Mouse (Mus musculus) heart, embryonic 13.5 days (tissue): ENCODE results near the gene Gmppb. TPM values are rescaled to one million over a fixed set of nuclear protein-coding genes. Genes with fewer than 3 reads are reported as not detected.

Experiments
- ATAC-seq: fragments of 200-750 bp; cut with Nextera tagmentation; 2 replicates; pipeline ENCODE4 v1.8.0; 2017; ENCODE audit warnings: moderate TSS enrichment; ENCODE audit not compliant: insufficient number of reproducible peaks, low FRiP score, low TSS enrichment; ENCODE audit errors: extremely low read depth
- H3K27ac ChIP-seq: fragments of 300-500 bp; sonication (generic); replicated peaks from 2 replicates; pipeline ENCODE4 v1.5.1; 2015; ENCODE audit warnings: moderate library complexity, mild to moderate bottlenecking, inconsistent platforms
- H3K27me3 ChIP-seq: fragments of 300-500 bp; sonication (generic); replicated peaks from 2 replicates; pipeline ENCODE4 v1.6.1; 2015; ENCODE audit warnings: mild to moderate bottlenecking, inconsistent platforms
- H3K36me3 ChIP-seq: fragments of 300-500 bp; sonication (generic); 2 replicates; pipeline ENCODE4 v1.6.1; 2015; ENCODE audit warnings: mild to moderate bottlenecking, inconsistent platforms
- H3K4me1 ChIP-seq: fragments of 300-500 bp; sonication (generic); 2 replicates; pipeline ENCODE4 v1.6.1; 2015; ENCODE audit warnings: inconsistent platforms
- H3K4me2 ChIP-seq: fragments of 300-500 bp; sonication (generic); 2 replicates; pipeline ENCODE4 v1.6.1; 2015; ENCODE audit warnings: inconsistent platforms, mild to moderate bottlenecking, moderate library complexity
- H3K4me3 ChIP-seq: fragments of 300-500 bp; sonication (generic); 2 replicates; pipeline ENCODE4 v1.5.1; 2015; ENCODE audit warnings: moderate library complexity, mild to moderate bottlenecking, inconsistent platforms
- H3K9ac ChIP-seq: fragments of 300-500 bp; sonication (generic); 2 replicates; pipeline ENCODE4 v1.6.1; 2015; ENCODE audit warnings: inconsistent platforms, mild to moderate bottlenecking, moderate library complexity
- H3K9me3 ChIP-seq: fragments of 300-500 bp; sonication (generic); 2 replicates; pipeline ENCODE4 v1.6.1; 2016; ENCODE audit warnings: inconsistent platforms
- WGBS: fragments of 180-500 bp; shearing (Covaris S2); methylation state at CpG from one replicate; pipeline ENCODE4 v1.1.7; 2015; ENCODE audit warnings: mixed read lengths; 5-methylcytosine and 5-hydroxymethylcytosine counted together
- polyA plus RNA-seq: library from polyadenylated mRNA; unstranded; fragments of >200 nt; fragmentation: Nextera tagmentation; extraction: Ambion mirVana; gene quantifications from 2 replicates; pipeline ENCODE4 v1.2.1, GENCODE M21; 2015

Gene Gmppb
- polyA plus RNA-seq, 1 experiment from 2014 or later: 21.4 TPM

DNA sequence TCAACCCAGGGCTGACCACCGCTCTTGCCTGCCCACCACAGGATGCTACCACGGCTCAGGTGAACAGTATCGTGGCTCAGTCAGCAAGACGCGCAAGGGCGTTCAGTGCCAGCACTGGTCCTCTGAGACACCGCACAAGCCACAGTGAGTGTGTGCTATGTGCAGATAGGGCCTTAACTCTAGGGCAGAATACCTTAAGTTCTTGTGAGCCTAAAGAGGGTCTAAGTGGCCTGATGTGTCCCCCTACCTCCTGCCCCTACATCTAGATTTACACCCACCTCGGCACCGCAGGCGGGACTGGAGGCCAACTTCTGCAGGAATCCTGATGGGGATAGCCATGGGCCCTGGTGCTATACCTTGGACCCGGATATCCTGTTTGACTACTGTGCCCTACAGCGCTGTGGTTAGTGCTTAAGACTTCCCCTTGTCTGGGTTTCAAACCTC lies 34.0 kb downstream of the Gmppb start, which contains the start of gene Rnf123:
Gene Rnf123, minus strand, starts transcription at position 359 of the 444 bp plus-strand sequence.
- H3K36me3 ChIP-seq: peaks cover 41% of the 10 kb centered on the region
- peaks cover 45% of the 10 kb centered on the region for H3K27me3 ChIP-seq
- peak within 1 kb of the TSS; percentile 32 for H3K4me3 ChIP-seq
- H3K9ac ChIP-seq: peak within 1 kb of the TSS; percentile 58
- ATAC-seq: no peak
- H3K9me3 ChIP-seq: no peaks in the 10 kb centered on the region
- no peak within 1 kb of the TSS for H3K27ac ChIP-seq
- H3K4me2 ChIP-seq: peak within 1 kb of the TSS; percentile 59
- WGBS: 32% methylated on average over 12 of the region's 12 CpGs
- peaks cover 44% of the 10 kb centered on the region for H3K4me1 ChIP-seq

DNA sequence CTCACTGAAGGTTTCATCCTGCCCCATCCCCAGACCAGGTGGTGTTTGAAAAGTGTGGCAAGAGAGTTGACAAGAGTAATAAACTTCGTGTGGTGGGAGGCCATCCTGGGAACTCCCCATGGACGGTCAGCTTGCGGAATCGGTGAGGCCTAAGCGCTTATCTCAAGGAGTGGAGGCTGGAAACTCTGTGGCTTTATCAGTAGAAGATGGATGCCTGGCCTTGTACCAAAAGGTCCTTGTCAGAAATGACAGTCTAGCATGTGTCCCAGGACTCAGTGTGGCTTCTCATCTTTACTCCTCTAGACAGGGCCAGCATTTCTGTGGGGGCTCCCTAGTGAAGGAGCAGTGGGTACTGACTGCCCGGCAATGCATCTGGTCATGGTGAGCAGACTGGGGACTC lies 34.5 kb downstream of the Gmppb start:
- Histone ChIP-seq H3K9me3 (no peaks in the 10 kb centered on the region), H3K4me1 (peaks cover 38% of the 10 kb centered on the region), H3K9ac (no peak overlapping the region), H3K4me2 (no peak overlapping the region), H3K4me3 (no peak overlapping the region), H3K27me3 (peaks cover 45% of the 10 kb centered on the region), H3K27ac (no peak overlapping the region), H3K36me3 (peaks cover 47% of the 10 kb centered on the region)
- 33% methylated on average over 6 of the region's 6 CpGs for WGBS
- ATAC-seq: no peak

DNA sequence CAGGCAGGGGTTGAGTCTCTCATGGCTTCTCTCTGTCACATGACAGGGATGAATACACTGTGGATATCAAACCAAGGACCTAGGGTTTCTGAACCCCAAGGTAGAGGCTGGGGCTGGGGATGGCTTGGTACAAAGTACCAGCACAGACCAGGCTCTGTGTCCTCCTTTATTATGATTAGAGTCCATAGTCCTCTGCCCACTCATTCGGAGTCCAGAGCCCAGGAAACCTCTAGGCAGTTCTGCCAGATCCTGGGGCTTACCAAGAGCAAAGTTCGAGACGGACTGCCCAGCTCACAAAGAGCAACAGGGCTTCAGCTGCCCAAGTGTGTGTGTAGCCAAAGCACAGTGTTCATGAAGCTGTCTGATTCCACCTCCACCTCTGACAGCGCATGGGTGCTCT lies 36.2 kb downstream of the Gmppb start:
- WGBS: 96% methylated on average over 4 of the region's 4 CpGs
- H3K9ac ChIP-seq: peak overlapping the region; percentile 7; the same call in 1 of the 2 replicates
- peaks cover 32% of the 10 kb centered on the region for H3K4me1 ChIP-seq
- H3K9me3 ChIP-seq: no peaks in the 10 kb centered on the region
- H3K36me3 ChIP-seq: peaks cover 64% of the 10 kb centered on the region
- ATAC-seq: no peak
- H3K4me3 ChIP-seq: no peak overlapping the region
- H3K27ac ChIP-seq: no peak overlapping the region
- no peak overlapping the region for H3K4me2 ChIP-seq
- H3K27me3 ChIP-seq: peaks cover 45% of the 10 kb centered on the region

DNA sequence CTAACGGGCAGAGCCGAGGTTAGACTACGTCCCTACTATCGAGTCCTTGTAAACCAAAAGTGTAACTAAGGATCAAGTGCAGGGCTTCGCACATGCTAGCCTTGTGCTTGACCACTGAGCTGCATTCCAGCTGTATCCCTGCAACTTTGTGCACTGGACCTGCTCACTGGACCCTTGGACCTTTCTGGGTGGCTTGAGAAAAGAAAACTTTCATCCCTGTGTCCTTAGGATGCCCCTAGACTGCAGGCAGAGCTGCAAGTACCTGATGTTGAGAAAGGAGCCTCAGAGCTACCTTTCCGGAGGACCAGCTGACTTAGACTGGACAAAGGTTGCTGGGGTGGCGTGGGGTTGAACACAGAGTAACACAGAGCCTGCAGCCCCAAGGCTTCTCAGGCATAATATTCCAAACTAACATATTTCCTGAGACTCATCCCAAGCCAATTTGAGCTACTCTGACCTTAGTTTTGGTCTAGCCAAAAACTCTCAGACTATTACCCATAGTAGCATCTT lies 41.6 kb downstream of the Gmppb start:
- Histone ChIP-seq H3K4me2 (no peak overlapping the region), H3K4me3 (no peak overlapping the region), H3K27me3 (no peaks in the 10 kb centered on the region), H3K36me3 (peaks cover 72% of the 10 kb centered on the region), H3K9me3 (no peaks in the 10 kb centered on the region), H3K4me1 (peaks cover 22% of the 10 kb centered on the region), H3K27ac (no peak overlapping the region), H3K9ac (no peak overlapping the region)
- ATAC-seq: no peak
- 95% methylated on average over 7 of the region's 7 CpGs for WGBS

DNA sequence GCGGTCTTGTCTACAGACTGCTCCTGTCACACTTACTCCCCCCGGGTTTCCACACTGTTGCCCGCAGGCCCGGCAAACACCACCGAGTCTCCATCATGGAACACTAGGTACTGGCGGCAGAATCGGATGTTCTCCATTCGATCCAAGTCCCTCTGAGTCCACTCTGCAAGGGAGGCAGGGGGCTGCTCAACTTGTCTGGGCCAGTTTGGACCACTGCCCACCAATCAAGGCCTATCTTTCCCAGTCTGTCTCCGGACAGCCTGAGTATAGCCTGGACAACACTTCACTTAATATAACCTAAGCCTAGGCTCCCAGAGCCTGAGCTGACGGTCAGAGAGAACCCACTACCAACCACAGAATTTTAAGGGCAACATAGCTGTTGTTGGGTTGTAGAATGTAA lies 44.5 kb downstream of the Gmppb start:
- Histone ChIP-seq H3K27me3 (no peaks in the 10 kb centered on the region), H3K9ac (peak overlapping the region; percentile 91), H3K4me1 (peaks cover 50% of the 10 kb centered on the region), H3K9me3 (no peaks in the 10 kb centered on the region), H3K36me3 (peaks cover 43% of the 10 kb centered on the region), H3K27ac (peak overlapping the region; percentile 82), H3K4me2 (peak overlapping the region; percentile 100), H3K4me3 (peak overlapping the region; percentile 80)
- 62% methylated on average over 10 of the region's 10 CpGs for WGBS
- ATAC-seq: no peak

DNA sequence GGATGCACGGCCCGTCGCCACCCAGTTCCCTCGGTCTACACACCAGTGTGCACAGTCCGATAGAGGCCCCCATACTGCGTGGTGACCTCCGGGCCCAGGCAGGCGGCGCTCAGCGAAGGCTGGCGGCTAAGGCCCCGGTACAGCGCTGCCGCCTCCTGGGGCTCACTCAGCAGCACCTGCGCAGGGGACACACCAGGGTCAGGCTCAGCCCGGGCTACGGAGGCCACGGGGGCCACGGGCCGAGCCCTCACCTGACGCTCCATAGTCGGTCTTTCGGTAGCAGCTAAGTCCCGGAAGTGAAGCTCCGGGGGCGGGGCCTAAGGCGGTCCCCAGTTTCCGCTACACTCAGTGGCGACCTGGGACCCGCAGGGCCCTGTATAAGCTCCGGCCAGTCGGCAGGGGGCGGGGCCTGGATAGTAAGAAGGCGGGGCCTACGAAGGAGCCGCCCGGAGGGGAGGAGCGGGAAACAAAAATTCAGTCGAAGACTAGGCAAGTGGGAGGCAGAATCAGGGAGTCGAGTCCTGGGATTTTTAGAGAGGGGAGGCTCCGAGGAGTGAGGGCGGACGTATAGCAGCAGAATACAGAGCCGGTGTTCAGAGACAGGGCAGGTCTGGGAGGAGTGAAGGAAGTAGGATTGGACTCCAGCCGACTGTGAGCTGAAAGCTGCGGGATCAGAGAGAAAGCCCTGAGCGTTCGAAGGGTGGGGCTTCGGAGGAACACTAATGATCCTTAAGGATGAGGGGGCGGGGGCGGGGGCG lies 45.3 kb downstream of the Gmppb start, which contains the start of gene Apeh:
Gene Apeh, minus strand, starts transcription at position 423 of the 758 bp plus-strand sequence.
- Histone ChIP-seq H3K36me3 (peaks cover 35% of the 10 kb centered on the region), H3K9me3 (no peaks in the 10 kb centered on the region), H3K9ac (peak within 1 kb of the TSS; percentile 91), H3K27ac (peak within 1 kb of the TSS; percentile 82), H3K27me3 (no peaks in the 10 kb centered on the region), H3K4me2 (peak within 1 kb of the TSS; percentile 100), H3K4me1 (peaks cover 52% of the 10 kb centered on the region), H3K4me3 (peak within 1 kb of the TSS; percentile 80)
- peak; percentile 91 for ATAC-seq
- WGBS: under 1% methylated on average over 50 of the region's 52 CpGs

DNA sequence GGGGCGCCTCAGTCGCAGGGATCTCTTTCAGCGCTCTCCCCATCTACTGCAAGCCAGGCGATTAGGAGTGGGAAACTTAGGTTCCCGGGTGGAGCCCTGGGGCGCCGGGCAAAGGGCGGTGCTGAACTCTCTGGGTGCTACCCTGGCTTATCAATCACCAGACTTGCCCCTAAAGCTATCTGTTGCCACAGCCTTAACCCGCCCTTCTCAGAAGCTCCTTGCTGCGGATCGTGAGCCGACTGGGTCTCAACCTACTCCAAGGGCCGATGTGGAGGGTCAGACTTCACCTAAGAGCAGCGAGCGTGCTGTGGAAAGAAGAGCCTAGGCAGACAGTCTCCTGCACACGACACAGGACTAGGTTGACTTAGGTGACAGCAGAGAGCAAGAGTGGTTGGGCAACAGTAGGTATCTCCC lies 46.0 kb downstream of the Gmppb start:
- Histone ChIP-seq H3K27ac (peak overlapping the region; percentile 82), H3K4me2 (peak overlapping the region; percentile 100), H3K9ac (peak overlapping the region; percentile 91), H3K9me3 (no peaks in the 10 kb centered on the region), H3K4me1 (peaks cover 52% of the 10 kb centered on the region), H3K36me3 (peaks cover 29% of the 10 kb centered on the region), H3K4me3 (peak overlapping the region; percentile 80), H3K27me3 (no peaks in the 10 kb centered on the region)
- ATAC-seq: peak; percentile 10; the same call in 1 of the 2 replicates
- WGBS: 0% methylated on average over 16 of the region's 16 CpGs

DNA sequence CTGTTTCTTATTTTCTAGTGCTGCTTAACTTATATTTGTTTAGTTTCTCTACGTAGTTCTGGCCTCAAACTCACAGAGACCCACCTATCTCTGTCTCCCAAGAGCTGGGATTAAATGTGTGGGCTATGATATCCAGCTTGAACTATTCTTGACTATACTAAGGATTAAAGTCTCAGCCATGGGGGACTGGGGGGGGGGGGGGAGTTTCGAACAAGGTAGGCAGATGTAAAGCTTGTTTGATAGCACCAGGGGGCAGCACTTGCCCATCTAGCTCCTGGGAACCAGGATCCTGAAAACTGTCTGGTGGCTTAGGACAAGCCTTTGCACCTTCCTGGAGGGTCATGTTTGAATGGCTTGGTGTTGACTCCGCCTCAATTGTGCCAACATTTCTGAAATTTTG lies 46.5 kb downstream of the Gmppb start:
- peak overlapping the region; percentile 91 for H3K9ac ChIP-seq
- H3K36me3 ChIP-seq: peaks cover 24% of the 10 kb centered on the region
- H3K4me2 ChIP-seq: peak overlapping the region; percentile 100
- peak overlapping the region; percentile 82 for H3K27ac ChIP-seq
- no peak for ATAC-seq
- peak overlapping the region; percentile 80 for H3K4me3 ChIP-seq
- WGBS: 10% methylated on average over 3 of the region's 3 CpGs
- H3K4me1 ChIP-seq: peaks cover 52% of the 10 kb centered on the region
- H3K9me3 ChIP-seq: no peaks in the 10 kb centered on the region
- H3K27me3 ChIP-seq: no peaks in the 10 kb centered on the region

DNA sequence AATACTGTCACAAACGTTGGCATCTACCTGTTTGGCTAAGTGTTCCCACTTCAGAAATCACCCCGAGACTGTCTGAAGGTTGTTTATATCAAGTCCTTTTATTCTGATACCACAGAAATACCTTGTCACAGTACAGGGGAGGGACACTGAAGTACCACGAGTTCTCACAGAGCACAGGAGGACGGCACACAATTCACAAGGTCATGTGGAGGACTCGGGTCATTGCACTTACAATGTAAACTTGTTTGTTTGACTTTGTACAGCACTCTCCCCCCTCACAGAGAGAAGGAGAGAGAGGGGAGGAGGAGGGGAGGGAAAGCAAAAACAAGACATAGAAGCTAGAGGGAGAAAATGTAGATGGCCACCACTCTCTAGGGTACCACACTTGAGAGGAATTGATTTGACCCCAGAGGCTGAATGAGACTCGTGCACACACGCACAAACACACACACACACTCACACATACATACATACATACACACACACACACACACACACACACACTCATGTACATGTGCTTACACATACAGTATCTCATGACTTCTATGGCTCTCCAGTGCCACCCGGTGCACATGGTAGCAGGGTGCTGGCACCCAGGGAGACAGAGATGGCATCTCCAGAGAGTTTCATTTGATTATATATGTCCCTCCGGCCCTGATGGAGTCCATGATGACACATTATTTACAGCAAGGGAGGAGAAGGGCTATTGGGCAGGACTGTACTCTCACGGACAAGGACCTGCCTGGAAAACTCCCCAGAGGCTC lies 47.1 kb downstream of the Gmppb start:
- Histone ChIP-seq H3K9me3 (no peaks in the 10 kb centered on the region), H3K9ac (peak overlapping the region; percentile 62; the same call in 1 of the 2 replicates), H3K36me3 (peaks cover 18% of the 10 kb centered on the region), H3K27ac (peak overlapping the region; percentile 49), H3K4me1 (peaks cover 52% of the 10 kb centered on the region), H3K4me3 (peak overlapping the region; percentile 80; the same call in 1 of the 2 replicates), H3K4me2 (peak overlapping the region; percentile 100), H3K27me3 (no peaks in the 10 kb centered on the region)
- ATAC-seq: no peak
- WGBS: 59% methylated on average over 10 of the region's 10 CpGs

DNA sequence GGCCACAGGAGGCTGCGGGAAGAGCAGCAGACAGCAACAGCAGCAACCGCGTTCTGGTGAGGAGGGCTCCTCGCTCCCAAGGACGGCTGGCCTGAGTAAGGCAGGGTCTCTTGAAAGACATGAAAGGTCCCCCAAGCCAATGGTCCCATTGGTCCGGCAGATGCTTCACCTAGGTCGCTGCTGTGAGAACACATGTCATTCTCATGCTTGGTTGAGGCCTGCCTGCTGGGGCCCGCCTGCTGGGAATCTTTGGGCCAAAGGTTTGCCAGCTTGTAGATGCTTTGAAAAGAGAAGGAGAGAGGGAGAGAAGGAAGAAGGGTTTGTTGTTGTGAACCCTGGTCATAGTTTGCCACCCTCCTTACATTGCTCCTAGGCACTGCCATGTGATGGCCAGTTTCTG lies 50.6 kb downstream of the Gmppb start:
- Histone ChIP-seq H3K4me1 (peaks cover 41% of the 10 kb centered on the region), H3K9ac (no peak overlapping the region), H3K4me2 (no peak overlapping the region), H3K27me3 (no peaks in the 10 kb centered on the region), H3K36me3 (no peaks in the 10 kb centered on the region), H3K9me3 (no peaks in the 10 kb centered on the region), H3K4me3 (no peak overlapping the region), H3K27ac (no peak overlapping the region)
- ATAC-seq: no peak
- WGBS: 86% methylated on average over 8 of the region's 8 CpGs
